Mouse (Mus musculus) kidney, embryonic 14.5 days (tissue): ENCODE results near the gene Tet3. TPM values are rescaled to one million over a fixed set of nuclear protein-coding genes. Genes with fewer than 3 reads are reported as not detected.

Experiments used
- ATAC-seq: fragments of 200-750 bp; cut with Nextera tagmentation; 2 replicates; pipeline ENCODE4 v1.8.0; 2017; ENCODE audit warnings: moderate number of reproducible peaks, mild to moderate bottlenecking, moderate TSS enrichment, moderate library complexity; ENCODE audit not compliant: low FRiP score, low TSS enrichment
- H3K27ac ChIP-seq: fragments of 300-500 bp; sonication (generic); 2 replicates; pipeline ENCODE4 v1.5.1; 2014; ENCODE audit warnings: low read depth, mild to moderate bottlenecking, low read length, moderate library complexity, mixed read lengths
- H3K27me3 ChIP-seq: fragments of 300-500 bp; sonication (generic); 2 replicates; pipeline ENCODE4 v1.6.1; 2014; ENCODE audit warnings: mild to moderate bottlenecking, low read length; ENCODE audit not compliant: control insufficient read depth, insufficient read depth
- H3K36me3 ChIP-seq: fragments of 300-500 bp; sonication (generic); 2 replicates; pipeline ENCODE4 v1.6.1; 2014; ENCODE audit warnings: low read length, mixed read lengths; ENCODE audit not compliant: control insufficient read depth, insufficient read depth
- H3K4me1 ChIP-seq: fragments of 300-500 bp; sonication (generic); 2 replicates; pipeline ENCODE4 v1.6.1; 2014; ENCODE audit warnings: low read length, mixed read lengths; ENCODE audit not compliant: control insufficient read depth, insufficient read depth
- H3K4me2 ChIP-seq: fragments of 300-500 bp; sonication (generic); replicated peaks from 2 replicates; pipeline ENCODE4 v1.6.1; 2014; ENCODE audit warnings: low read depth, mild to moderate bottlenecking, low read length
- H3K4me3 ChIP-seq: fragments of 300-500 bp; sonication (generic); 2 replicates; pipeline ENCODE4 v1.5.1; 2014; ENCODE audit warnings: mild to moderate bottlenecking, low read length
- H3K9ac ChIP-seq: fragments of 300-500 bp; sonication (generic); 2 replicates; pipeline ENCODE4 v1.6.1; 2014; ENCODE audit warnings: low read depth, mild to moderate bottlenecking, low read length, moderate library complexity
- H3K9me3 ChIP-seq: fragments of 300-500 bp; sonication (generic); 2 replicates; pipeline ENCODE4 v1.6.1; 2016; ENCODE audit warnings: low read length; ENCODE audit not compliant: control insufficient read depth
- whole genome bisulfite sequencing: fragments of 180-500 bp; shearing (Covaris S2); extraction: QIAGEN DNeasy Blood & Tissue Kit; methylation state at CpG from one replicate; pipeline ENCODE4 v1.1.7; 2014; 5-methylcytosine and 5-hydroxymethylcytosine counted together
- polyA plus RNA-seq: library from polyadenylated mRNA; unstranded; fragments of >200 nt; fragmentation: Nextera tagmentation; extraction: Ambion mirVana; gene quantifications from 2 replicates; pipeline ENCODE4 v1.2.1, GENCODE M21; 2014

Gene Tet3
- polyA plus RNA-seq, 1 experiment from 2014 or later: 48.6 TPM

DNA sequence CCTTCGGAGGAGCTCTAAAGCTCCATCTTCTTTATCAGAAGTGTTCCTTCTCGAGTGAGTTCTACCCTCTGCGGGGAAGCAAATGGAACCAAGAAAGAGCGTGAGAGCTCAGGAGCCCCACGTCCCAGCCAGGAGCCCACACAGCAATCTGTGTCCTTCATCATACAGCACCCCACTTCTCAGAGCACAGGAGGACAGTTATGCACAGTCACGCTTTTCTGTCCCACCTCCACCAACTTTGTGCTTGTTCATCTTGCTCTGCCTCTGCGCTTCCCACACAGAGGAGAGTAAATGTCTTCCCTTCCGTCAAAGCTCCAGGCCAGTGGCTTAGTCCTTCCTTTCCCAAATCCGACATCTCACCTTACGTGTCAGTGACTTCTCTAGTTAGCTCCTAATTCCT lies 40.2 kb upstream of the Tet3 start:
- H3K27ac ChIP-seq: no peak overlapping the region
- no peak for ATAC-seq
- H3K9me3 ChIP-seq: peaks cover 2% of the 10 kb centered on the region; the same call in 1 of the 2 replicates
- H3K4me2 ChIP-seq: no peak overlapping the region
- peaks cover 5% of the 10 kb centered on the region; the same call in 1 of the 2 replicates for H3K36me3 ChIP-seq
- no peak overlapping the region for H3K4me3 ChIP-seq
- 93% methylated on average over 10 of the region's 10 CpGs for WGBS
- no peak overlapping the region for H3K9ac ChIP-seq
- no peaks in the 10 kb centered on the region for H3K4me1 ChIP-seq
- no peaks in the 10 kb centered on the region for H3K27me3 ChIP-seq

DNA sequence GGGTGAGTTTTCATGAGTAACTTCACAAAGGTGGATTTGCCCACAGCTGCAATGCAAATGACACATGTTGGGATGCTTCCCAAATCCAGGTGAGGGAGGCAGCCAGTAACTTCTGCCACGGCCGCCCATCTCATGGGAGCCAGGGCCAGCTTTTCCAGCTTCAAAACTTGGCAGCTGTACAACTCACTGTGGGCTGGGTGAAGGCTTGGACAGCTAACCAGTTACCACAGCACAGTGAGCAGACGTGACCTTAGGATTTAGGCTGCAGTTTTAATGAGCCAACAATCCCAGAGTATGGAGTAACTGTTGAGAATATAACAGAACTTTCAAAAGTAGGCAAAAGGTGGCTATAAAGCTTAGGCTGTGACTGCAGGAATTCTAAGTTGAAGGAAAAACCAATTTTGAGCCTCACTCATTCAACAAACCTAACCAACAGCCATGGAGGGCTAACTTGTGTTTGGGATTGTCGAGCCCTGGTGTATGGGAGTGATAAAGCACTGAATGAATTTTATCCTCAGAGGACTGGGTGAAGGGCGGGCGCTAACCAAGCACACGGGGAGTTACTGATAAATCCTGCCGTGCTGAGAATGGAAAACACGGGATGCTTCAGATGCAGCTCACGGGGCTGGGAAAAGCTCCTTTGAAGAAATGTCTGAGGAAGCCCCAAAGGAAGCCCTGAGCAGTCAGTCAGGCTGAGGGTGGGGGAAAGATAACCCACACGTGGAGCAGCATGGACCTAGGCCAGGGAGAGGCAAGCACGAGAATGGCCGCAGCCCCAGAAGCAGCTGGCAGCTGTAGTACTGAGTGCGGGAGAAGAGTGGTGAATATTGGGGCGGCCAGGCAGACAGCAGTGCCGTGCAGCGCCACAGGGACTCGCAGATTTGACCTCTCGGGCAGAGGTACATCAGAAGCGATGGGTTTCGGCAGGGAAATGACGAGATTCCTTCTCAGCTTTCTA lies 38.1 kb upstream of the Tet3 start:
- no peak for ATAC-seq
- H3K4me2 ChIP-seq: no peak overlapping the region
- 82% methylated on average over 22 of the region's 22 CpGs for WGBS
- no peaks in the 10 kb centered on the region for H3K4me1 ChIP-seq
- no peak overlapping the region for H3K27ac ChIP-seq
- H3K36me3 ChIP-seq: peaks cover 12% of the 10 kb centered on the region; the same call in 1 of the 2 replicates
- H3K9me3 ChIP-seq: peaks cover 2% of the 10 kb centered on the region; the same call in 1 of the 2 replicates
- no peak overlapping the region for H3K4me3 ChIP-seq
- no peak overlapping the region for H3K9ac ChIP-seq
- no peaks in the 10 kb centered on the region for H3K27me3 ChIP-seq

DNA sequence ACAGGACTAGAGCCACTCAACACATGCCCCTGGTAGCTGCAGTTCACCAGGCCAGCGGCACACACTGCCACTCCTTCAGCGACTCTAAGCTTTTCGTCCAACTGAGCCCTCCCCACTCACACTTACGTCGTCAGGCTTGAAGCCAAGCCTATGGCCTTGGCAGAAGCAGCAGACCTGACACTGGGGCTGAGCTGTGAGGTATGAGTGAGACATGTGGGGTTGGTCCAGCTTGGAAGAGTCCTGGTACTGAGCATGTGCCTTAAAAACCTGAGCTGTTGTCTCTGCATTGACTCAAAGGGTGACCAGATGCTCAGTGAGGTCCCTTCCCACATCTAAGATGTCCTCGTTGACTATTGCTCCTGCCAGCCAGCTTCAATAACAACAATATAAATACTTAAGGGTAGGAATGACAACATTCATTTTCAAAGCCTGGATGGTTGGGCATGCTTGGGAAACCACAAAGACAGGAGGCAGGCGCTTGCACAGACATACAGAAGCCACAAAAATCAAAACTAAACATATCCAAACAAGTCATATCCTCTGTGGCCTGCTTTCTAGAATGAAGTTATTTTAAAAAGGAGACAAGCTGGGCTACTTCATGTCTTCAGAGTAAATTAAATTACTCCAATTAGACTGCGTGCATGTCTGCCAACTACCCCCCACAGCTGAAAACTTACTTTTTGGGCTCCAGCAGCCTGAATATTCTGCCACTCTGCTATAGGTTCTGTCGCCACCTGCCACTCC lies 37.3 kb upstream of the Tet3 start:
- H3K27me3 ChIP-seq: no peaks in the 10 kb centered on the region
- no peaks in the 10 kb centered on the region for H3K4me1 ChIP-seq
- H3K27ac ChIP-seq: no peak overlapping the region
- H3K4me2 ChIP-seq: no peak overlapping the region
- WGBS: 92% methylated on average over 9 of the region's 9 CpGs
- no peak for ATAC-seq
- H3K9me3 ChIP-seq: peaks cover 2% of the 10 kb centered on the region; the same call in 1 of the 2 replicates
- no peak overlapping the region for H3K9ac ChIP-seq
- peaks cover 12% of the 10 kb centered on the region; the same call in 1 of the 2 replicates for H3K36me3 ChIP-seq
- no peak overlapping the region for H3K4me3 ChIP-seq

DNA sequence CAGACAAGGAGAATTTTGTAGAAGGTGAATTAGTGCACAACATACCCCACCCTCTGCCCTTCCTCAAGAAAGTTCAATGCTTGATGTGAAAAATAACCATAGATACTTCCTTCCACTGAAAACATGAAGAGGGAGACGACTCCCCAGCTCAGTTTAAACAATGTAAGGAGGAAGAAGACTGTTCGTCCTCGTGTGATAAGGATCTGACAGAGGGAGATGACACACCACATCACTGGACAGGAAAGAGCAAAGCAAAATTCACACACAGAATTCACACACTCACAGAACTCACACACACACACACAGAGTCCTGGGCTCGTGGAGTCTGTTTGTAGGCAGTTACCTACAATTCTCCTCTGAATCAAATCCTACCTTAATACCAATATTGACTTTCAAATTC lies 31.7 kb upstream of the Tet3 start:
- Histone ChIP-seq H3K9me3 (no peaks in the 10 kb centered on the region), H3K27me3 (no peaks in the 10 kb centered on the region), H3K4me3 (no peak overlapping the region), H3K27ac (no peak overlapping the region), H3K4me2 (no peak overlapping the region), H3K4me1 (no peaks in the 10 kb centered on the region), H3K9ac (no peak overlapping the region), H3K36me3 (peaks cover 54% of the 10 kb centered on the region)
- no peak for ATAC-seq
- 73% methylated on average over 4 of the region's 4 CpGs for WGBS

DNA sequence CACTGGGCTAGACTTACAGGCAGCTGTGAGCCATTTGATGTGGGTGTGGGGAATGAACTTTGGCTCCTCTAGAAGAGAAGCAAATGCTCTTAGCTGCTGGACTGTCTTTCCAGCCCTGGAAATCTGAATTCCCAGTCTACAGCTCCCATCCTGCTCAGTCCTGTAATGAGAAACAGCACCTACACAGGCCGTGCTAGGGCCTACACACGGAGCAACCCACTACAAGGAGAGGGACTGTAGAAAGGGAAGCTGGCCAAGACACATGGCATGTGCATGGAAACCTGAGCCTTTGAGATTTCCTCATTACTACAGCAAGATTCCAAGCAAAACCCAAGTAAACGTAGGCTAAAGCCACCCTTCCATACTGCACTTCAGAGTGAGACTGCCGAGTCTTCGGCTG lies 29.3 kb upstream of the Tet3 start:
- Histone ChIP-seq H3K4me2 (no peak overlapping the region), H3K27me3 (no peaks in the 10 kb centered on the region), H3K9ac (no peak overlapping the region), H3K36me3 (peaks cover 60% of the 10 kb centered on the region), H3K4me3 (no peak overlapping the region), H3K27ac (no peak overlapping the region), H3K9me3 (no peaks in the 10 kb centered on the region), H3K4me1 (no peaks in the 10 kb centered on the region)
- ATAC-seq: no peak
- 88% methylated on average over 5 of the region's 5 CpGs for WGBS

DNA sequence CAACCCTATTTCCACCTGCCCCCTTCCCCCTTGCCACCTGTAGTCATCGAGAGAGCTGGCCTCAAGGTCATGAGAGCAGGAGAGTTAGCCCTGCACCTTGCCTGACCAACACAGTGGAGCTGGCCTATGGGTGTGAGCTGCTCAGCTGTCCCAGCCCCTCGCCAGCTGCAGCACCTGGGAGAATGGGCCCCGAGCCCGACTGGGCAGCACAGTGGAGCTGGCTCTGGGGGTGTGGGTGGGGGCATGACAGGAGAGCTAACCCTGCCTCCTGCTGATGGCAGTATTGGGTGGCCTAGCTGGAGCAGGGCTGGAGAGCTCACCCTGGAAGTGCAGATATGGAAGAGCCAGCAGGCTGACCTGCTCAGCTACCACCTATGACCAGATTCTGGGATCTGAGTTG lies 28.4 kb upstream of the Tet3 start:
- ATAC-seq: no peak
- H3K9ac ChIP-seq: no peak overlapping the region

DNA sequence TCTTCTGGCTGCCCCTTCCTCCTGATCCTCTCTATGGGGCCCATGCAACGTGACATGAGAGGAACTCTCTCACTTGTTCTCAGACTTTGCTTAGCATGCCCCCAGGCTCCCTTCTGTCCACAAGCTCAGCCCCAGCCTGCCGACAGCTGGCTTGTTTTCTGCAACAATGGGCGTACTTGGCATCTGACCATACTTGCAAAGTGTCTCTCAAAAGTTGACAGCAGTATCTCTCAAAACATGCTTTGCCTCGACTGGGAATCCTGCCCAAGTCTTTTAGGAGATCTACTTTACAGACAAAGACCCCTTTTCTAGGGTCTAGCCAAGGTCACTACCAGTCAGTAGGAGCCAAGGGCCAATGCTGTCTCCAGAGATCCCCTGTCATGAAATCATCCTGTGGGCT lies 27.0 kb upstream of the Tet3 start:
- no peak overlapping the region for H3K27ac ChIP-seq
- H3K9ac ChIP-seq: no peak overlapping the region
- WGBS: 75% methylated on average over 4 of the region's 4 CpGs
- H3K27me3 ChIP-seq: no peaks in the 10 kb centered on the region
- H3K4me3 ChIP-seq: no peak overlapping the region
- no peaks in the 10 kb centered on the region for H3K9me3 ChIP-seq
- no peak for ATAC-seq
- no peak overlapping the region for H3K4me2 ChIP-seq
- peaks cover 71% of the 10 kb centered on the region for H3K36me3 ChIP-seq
- 0 out of 2 replicates have a peak, but pooled peaks cover 7% of the 10 kb centered on the region for H3K4me1 ChIP-seq

More for the DNA sequence above, 28.4 kb upstream of the Tet3 start:
- Histone ChIP-seq H3K9me3 (no peaks in the 10 kb centered on the region), H3K27ac (no peak overlapping the region), H3K4me3 (no peak overlapping the region), H3K27me3 (no peaks in the 10 kb centered on the region), H3K4me1 (0 out of 2 replicates have a peak, but pooled peaks cover 3% of the 10 kb centered on the region), H3K36me3 (peaks cover 62% of the 10 kb centered on the region), H3K4me2 (no peak overlapping the region)
- 96% methylated on average over 4 of the region's 4 CpGs for WGBS

DNA sequence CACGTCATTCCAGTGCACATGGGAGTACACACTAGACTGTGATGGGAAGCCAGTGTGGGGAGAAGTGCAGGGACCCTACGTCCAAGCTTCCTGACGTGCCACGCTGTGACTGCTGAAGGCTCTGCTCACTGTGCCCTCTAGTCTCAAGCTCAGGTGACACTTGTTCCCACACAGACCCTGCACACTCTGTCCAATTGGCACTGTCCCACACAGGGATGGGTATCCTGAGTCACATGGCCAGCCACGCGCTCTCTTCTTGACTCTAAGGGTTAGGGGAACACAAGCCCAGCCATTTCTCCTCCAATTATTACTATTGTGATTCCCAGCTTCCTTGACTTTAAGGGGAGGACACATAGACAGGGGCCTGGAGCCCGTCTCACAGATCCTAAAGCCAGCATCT lies 24.9 kb upstream of the Tet3 start:
- no peak for ATAC-seq
- no peak overlapping the region for H3K4me3 ChIP-seq
- H3K36me3 ChIP-seq: peaks cover 70% of the 10 kb centered on the region
- H3K4me2 ChIP-seq: no peak overlapping the region
- no peaks in the 10 kb centered on the region for H3K27me3 ChIP-seq
- H3K4me1 ChIP-seq: 0 out of 2 replicates have a peak, but pooled peaks cover 7% of the 10 kb centered on the region
- no peaks in the 10 kb centered on the region for H3K9me3 ChIP-seq
- WGBS: 95% methylated on average over 7 of the region's 7 CpGs
- no peak overlapping the region for H3K9ac ChIP-seq
- no peak overlapping the region for H3K27ac ChIP-seq
